In the genomic region with DNA sequence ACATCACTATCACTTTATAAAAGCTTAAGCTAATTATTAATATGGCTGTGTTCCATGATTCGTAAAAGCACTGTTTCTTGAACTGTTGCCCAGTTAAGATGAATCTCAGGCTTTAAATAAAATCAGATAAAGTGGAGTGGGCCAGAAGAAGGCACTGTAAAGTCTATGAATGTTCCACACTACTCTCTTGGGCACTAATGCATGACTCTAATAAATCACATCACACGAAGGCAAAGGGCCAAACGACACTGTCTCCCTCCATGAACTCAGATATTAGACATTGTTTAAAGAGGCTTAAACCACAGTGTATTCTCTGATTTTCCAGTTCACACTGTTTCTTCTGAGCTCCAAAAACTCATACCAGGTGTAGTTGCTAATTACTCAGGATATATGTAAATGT, we compare ENCODE assay signal across 30 mouse cellular contexts. TPM values are rescaled to one million over a fixed set of nuclear protein-coding genes. Genes with fewer than 3 reads are reported as not detected.
A peak's percentile ranks its signal among the peaks of the same experiment; 100 is the strongest.
DNase-seq lines count a peak whose midpoint lies in the region; ATAC-seq and TF ChIP-seq lines count a peak whose summit lies in the region.
"Had no signal": no experiment of that assay in that cellular context is flagged by ENCODE, and none has a peak within 500 bp of the region (broad histone marks: within the 10 kb centered on the region; RNA-seq: fewer than 3 reads in every experiment).

No protein-coding gene starts in this region.

- 34% methylated on average over 3 of the region's 3 CpGs for WGBS in lung, embryonic 15.5 days
- WGBS in lung, postnatal 0 days, result 49% methylated on average over 3 of the region's 3 CpGs

- H3K4me2 ChIP-seq in lung, embryonic 15.5 days, result no peak overlapping the region
- H3K4me2 ChIP-seq in lung, postnatal 0 days (replicated peaks; ENCODE audit: low read depth, low read length), result no peak overlapping the region
- H3K4me2 ChIP-seq: embryonic facial prominence, embryonic 13.5 days; embryonic facial prominence, embryonic 15.5 days; forebrain, embryonic 12.5 days had no signal

- H3K9me3 ChIP-seq in lung, embryonic 15.5 days, result no peaks in the 10 kb centered on the region
- no peaks in the 10 kb centered on the region for H3K9me3 ChIP-seq in lung, postnatal 0 days (ENCODE audit: low read length)
- H3K9me3 ChIP-seq: embryonic facial prominence, embryonic 13.5 days; embryonic facial prominence, embryonic 15.5 days; forebrain, embryonic 10.5 days; forebrain, embryonic 12.5 days; G1E had no signal

- no peaks in the 10 kb centered on the region for H3K4me1 ChIP-seq in lung, embryonic 15.5 days
- no peaks in the 10 kb centered on the region for H3K4me1 ChIP-seq in lung, postnatal 0 days (ENCODE audit: insufficient read depth, low read depth, low read length)
- H3K4me1 ChIP-seq: embryonic facial prominence, embryonic 13.5 days; embryonic facial prominence, embryonic 15.5 days; forebrain, embryonic 10.5 days; forebrain, embryonic 12.5 days had no signal

- no peak for TF ChIP-seq EP300 in lung, postnatal 0 days (IDR thresholded peaks at IDR 0.05)

- H3K36me3 ChIP-seq in lung, embryonic 15.5 days, result no peaks in the 10 kb centered on the region
- H3K36me3 ChIP-seq in lung, postnatal 0 days (ENCODE audit: insufficient read depth, low read length), result no peaks in the 10 kb centered on the region
- H3K36me3 ChIP-seq: embryonic facial prominence, embryonic 13.5 days; embryonic facial prominence, embryonic 15.5 days; forebrain, embryonic 10.5 days; forebrain, embryonic 12.5 days; G1E had no signal

- DNase-seq in frontal cortex, postnatal 36 days (ENCODE audit: low spot score in 2 of 2), result no peak
- no peak for DNase-seq in layer of hippocampus, adult 2 months (ENCODE audit: low spot score in 2 of 2)
- no peak for DNase-seq in layer of hippocampus, adult 9-10 months (ENCODE audit: low spot score)
- DNase-seq in lung, postnatal 25 days (ENCODE audit: low spot score), result no peak
- DNase-seq in lung, postnatal 0 days (ENCODE audit: low spot score), result peak; percentile 6
- no peak for DNase-seq in lung, postnatal 4 days
- DNase-seq: adrenal gland, adult 8-10 months; adrenal gland, postnatal 14 days; adrenal gland, postnatal 36 days; B cell, adult 2 months; cerebellum, adult 11 months; cerebellum, adult 18-20 months; cerebellum, adult 8-10 months; cerebellum, adult 9-11 months; cerebellum, postnatal 14 days; cerebellum, postnatal 36 days; embryo, embryonic 11 days had no signal

- ATAC-seq in frontal cortex, adult (ENCODE audit: low TSS enrichment), result 0 out of 2 replicates have a peak, but pooled peaks have one; percentile 9
- peak; percentile 85; the same call in 1 of the 2 replicates for ATAC-seq in lung, embryonic 15.5 days (ENCODE audit: borderline replicate concordance, extremely low read depth, low FRiP score, low TSS enrichment)
- ATAC-seq in lung, postnatal 0 days, result no peak
- ATAC-seq: activated CD4-positive, CD25-positive, alpha-beta regulatory T cell, adult 4 months; CD4-positive, CD25-positive, alpha-beta regulatory T cell, adult 4 months; forebrain, embryonic 14.5 days; Patski had no signal

- no peak for TF ChIP-seq CTCF in layer of hippocampus, adult 2 months (conservative IDR thresholded peaks at IDR 0.05)
- TF ChIP-seq CTCF in lung, postnatal 0 days (IDR thresholded peaks at IDR 0.05), result no peak

- H3K9ac ChIP-seq in lung, embryonic 15.5 days, result no peak overlapping the region
- no peak overlapping the region for H3K9ac ChIP-seq in lung, postnatal 0 days (replicated peaks; ENCODE audit: low read depth)
- H3K9ac ChIP-seq: embryonic facial prominence, embryonic 13.5 days; embryonic facial prominence, embryonic 15.5 days; forebrain, embryonic 12.5 days had no signal

- H3K27me3 ChIP-seq in lung, embryonic 15.5 days, result no peaks in the 10 kb centered on the region
- no peaks in the 10 kb centered on the region for H3K27me3 ChIP-seq in lung, postnatal 0 days (replicated peaks; ENCODE audit: insufficient read depth, low read length)
- H3K27me3 ChIP-seq: CH12.LX; embryonic facial prominence, embryonic 13.5 days; embryonic facial prominence, embryonic 15.5 days; forebrain, embryonic 12.5 days had no signal

- peak overlapping the region; percentile 11; the same call in 1 of the 2 replicates for H3K27ac ChIP-seq in layer of hippocampus, adult 2 months
- no peak overlapping the region for H3K27ac ChIP-seq in lung, embryonic 15.5 days
- H3K27ac ChIP-seq in lung, postnatal 0 days (ENCODE audit: low read length), result no peak overlapping the region
- H3K27ac ChIP-seq: embryonic facial prominence, embryonic 13.5 days; embryonic facial prominence, embryonic 15.5 days; forebrain, embryonic 10.5 days; forebrain, embryonic 12.5 days had no signal

- no peak overlapping the region for H3K4me3 ChIP-seq in layer of hippocampus, adult 2 months
- no peak overlapping the region for H3K4me3 ChIP-seq in lung, embryonic 15.5 days
- no peak overlapping the region for H3K4me3 ChIP-seq in lung, postnatal 0 days (ENCODE audit: low read depth, low read length)
- H3K4me3 ChIP-seq: embryonic facial prominence, embryonic 13.5 days; embryonic facial prominence, embryonic 15.5 days; erythroblast, embryonic 14.5 days; forebrain, embryonic 10.5 days; forebrain, embryonic 12.5 days had no signal

RNA-seq across cellular contexts. Expression of a gene that starts 55.9 kb away (rescaled TPM):
- 10 to 100 TPM; 79.2 to 79.6 TPM for total RNA-seq in layer of hippocampus, adult 2 months (2021)
- 97.4 and 110 TPM in 2 replicates for polyA plus RNA-seq in lung, embryonic 15.5 days (2015; fragmentation: Nextera tagmentation; extraction: Ambion mirVana)
- 89.7 and 91.3 TPM in 2 replicates for polyA plus RNA-seq in lung, postnatal 0 days (2015; fragmentation: Nextera tagmentation; extraction: Ambion mirVana)
